Mouse (Mus musculus) c-Kit-positive CD71-positive TER-119-positive erythroid progenitor cells, embryonic 14.5 days (primary cell): Measurements from ENCODE around the gene Fars2.

ENCODE experiments used
- DNase-seq: peaks from one replicate; pipeline ENCODE4 v3.0.0-alpha.2; 2013; ENCODE audit warnings: low spot score

The Fars2 gene

DNA sequence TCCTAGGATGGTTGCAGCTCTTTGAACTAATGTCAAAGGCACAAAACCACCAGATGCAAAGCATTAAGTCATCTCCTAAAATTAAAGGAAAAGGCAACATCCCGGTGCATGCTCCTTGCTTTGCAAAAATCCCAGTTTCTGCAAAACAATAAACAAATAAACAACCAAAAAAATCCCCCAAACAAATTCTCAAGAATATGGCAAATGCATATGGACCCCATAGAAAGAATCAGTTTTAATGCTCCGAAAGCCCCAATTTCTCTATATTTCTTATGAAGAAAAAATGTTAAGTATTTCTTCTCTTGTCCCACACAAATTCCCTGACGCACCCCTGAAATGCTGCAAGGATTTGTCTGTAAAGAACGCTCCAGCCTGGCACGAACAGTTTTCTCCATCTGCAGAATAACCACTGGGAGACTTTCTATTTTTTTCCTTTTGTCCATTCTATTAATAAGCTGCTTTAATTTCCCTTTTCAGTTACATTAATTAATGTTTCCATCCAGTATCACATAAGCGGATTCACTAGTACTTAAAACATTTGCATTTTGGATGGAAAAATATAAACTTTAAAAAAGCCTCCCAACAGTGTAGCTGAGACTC, 615.8 kb downstream of the Fars2 start:
- DNase-seq, result no peak

DNA sequence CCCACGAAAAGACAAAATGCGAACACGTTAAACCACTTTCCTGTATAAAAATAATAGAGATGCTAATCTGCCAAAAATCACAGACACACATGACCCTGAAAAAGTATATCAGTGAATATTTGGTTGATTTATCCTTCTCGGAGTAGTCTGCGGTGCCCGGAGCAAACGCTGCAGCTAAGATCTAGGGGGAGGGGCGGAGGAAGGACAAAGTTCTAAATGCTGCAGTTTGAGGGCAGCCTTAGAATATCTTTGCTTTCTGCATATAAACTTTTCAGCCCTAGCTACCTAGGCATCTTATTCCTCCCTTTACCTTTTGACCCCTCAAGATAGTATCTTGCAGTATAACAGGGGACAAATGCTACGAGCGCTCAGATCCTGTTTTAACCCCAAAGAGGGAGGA, 616.4 kb downstream of the Fars2 start:
- DNase-seq, result no peak

DNA sequence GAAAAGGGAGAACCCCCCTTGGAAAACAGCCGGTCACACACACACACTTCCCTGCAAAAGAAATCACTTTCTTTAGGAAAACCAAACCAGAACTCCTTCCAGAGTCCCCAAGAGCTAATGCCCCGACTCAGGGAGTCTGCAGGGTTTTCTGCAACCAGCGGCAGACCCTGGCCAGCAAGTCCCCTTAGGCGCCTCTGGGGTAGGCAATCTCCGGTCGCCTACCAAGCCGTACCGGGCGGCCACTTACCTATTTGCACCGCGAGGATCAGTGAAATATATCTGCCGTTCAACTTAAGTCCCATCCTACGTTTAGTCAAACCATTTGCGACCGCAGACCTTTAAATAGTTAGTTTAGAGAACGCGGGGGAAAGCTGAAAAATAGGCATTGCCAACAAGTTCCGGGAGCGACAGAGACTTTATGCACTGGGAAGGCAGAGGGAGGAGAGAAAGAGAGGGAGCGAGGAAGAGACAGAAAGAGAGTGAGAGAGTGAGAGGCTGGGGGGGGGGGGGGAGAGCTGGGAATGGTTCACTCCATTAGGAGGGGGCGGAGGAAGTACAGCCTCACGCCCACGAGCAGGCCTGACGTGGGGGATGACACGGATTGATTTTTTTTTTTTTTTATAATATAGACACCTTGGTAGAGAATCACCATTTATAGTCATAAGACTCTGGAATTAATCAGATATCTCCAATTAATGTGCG, 616.9 kb downstream of the Fars2 start:
- no peak for DNase-seq

DNA sequence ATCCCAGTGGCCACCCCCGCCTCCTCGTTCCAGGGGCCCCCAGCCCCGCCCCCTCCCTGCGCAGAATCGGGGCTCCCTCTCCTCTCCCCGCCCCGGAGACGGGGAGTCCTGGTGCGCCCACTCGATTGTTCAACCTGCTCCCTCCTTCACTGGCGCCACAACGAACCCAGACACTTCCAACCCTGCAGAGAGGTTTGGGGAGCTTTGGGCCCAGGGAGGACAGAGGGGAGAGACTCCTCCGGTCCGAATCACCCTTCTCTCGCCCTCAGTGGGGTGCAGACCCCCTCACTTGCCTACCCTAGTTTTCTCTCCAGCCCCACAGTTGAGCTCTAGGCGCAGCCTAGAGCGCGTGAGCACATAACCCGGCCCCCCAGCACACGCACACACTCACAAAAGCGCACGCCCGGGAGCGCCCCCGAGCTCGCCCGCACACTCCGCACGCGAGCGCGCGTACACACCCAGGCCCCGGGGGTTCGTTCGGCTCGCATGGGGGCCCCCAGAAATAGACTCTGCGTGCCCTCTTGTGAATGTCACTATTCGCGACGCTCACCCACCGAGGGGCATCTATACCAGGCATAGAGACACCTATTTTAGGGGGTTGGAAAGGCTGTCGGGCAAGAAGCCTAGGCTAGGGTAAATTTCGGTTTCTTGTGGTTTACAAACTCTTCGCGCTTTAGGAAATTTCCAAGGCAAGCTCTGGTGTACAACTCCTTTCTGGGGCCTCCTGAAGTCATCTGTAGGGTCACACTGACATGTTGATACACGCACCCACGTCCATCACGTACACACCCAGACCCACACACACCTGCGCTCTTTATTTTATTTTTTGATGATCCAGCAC, 617.7 kb downstream of the Fars2 start, which contains the start of gene Nrn1:
TSS of gene Nrn1 (minus strand) at position 401 of the 841 bp plus-strand sequence.
- no peak for DNase-seq

DNA sequence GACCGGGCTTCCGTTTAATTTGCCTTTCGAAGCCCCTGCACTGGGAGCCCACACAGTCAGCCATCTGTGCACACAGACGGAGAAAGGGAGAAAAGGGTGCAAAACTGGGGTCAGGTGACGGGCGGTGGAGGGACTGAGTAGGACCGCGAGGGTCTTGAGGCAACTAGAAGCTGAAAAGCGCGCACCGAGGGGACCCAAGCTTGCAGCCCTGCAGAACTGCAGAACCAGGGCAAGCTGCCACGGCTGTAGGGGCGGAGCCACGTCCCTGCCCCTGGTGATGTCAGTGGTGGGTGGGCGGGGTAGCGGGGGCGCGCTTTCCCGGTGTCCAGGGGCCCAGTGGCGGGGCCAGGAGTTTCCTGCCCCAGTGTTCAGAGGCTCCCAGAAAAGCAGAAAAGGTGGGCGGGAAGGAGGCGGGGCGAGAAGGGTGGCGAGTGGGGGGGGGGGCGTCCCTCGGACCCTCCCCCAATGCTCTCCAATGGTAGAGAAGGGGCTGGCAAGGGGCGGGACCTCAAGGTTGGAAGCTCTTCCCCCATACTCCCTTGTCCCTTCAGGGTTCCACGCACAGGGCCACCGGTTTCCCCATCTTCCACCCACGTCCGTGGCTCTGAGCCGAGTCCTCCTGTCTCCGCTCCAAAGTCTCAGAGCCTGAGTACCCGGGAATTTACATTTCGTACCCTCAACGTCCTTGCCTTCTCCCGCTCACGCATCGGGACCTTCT, 618.8 kb downstream of the Fars2 start:
- no peak for DNase-seq

DNA sequence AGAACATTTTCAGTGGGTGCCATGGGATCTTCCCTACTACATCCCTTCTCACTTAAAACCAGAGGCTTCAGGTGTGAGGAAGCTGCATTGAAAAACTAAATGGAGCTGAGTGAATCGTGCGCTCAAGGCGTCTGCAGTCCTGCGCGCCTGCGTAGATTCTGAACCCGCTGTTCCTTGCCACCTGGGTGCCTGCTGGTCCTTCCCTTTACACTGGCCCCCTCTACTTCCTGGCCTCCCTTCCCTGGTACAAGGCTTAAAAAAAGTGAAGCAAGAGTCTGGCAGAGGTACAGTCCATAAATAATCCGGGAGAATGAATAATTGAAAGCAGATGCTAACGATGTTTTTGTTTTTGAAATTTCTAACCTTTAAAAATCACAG, 619.4 kb downstream of the Fars2 start:
- DNase-seq, result no peak

DNA sequence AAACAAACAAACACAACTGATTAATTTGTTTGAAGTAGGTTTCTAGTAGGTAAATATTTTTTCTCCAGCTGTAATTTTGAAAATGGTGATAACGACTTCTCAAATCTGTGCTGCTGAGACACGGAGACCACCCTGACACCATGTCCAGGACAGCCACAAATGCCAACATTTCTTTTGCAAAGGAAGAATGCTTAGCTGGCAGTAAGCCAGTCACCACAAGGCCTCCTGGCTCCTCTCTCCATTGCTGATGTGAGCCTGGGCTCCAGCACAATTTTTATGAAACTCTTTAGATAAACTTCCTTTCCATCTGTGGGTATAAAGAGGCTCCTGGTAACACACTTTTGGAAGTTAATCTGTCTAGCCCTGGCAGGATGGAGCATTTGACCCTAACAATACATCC, 632.8 kb downstream of the Fars2 start:
- DNase-seq, result no peak

DNA sequence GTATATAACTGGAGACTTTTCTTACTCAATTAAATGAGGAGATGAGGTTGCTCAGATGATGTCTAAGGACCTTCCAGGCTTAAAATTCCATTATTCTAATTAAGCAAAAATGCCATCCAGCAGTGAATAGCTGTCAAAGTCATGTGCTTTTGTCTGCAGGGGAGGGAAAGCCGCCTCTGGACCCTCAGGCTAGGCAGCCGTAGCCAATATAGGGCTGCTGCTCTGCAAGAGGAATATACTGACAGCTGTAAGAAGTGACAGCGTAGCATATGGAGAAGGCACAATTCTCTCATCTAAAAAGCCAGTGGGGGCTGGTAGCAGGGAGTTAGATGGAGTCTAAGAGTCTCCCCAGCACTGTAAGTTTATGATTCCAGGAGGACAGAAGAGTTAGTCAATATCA, 634.6 kb downstream of the Fars2 start:
- no peak for DNase-seq

DNA sequence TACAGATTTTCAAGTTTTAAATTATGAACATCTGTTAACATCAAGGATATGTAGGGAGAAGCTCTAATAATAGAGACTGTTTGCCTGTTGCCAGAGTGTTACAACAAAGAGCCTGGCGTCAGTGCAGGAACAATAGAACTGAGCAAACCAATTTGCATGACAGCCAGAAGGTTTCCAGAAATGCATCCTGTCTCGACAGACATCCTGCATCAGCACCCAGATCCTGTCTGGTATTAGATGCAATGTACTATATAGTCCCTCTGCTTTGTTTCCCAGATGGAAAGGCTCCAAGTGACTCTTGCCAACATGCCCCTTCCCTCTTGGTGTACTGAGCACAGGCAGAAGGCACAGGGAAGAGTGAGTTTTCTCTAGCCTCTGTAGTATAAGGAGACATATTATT, 649.6 kb downstream of the Fars2 start:
- DNase-seq, result no peak
